19 mouse cellular contexts compared by ENCODE assay signal in the genomic region with DNA sequence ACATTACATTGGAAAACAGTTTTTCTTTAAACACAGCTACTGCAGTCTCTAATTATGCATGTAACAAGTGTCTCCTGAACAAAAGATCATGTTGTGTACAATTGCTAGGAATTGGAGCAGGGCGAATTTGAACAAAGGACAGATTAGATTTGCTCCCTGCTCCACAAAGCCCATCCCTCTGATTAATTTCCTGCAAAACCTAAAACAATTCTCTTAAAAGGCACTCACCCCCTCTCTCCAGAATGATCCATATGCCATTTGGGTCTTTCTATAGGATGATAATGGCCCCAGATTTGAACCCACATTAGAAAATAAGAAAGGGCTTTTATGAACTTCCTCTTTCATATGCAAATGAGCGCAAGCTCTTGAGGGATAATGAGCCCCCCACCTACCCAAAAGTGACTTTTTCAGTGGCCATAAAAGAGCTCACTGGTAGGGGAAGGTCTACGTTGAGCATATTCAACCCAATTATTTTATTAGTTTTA. TPM values are rescaled to one million over a fixed set of nuclear protein-coding genes. Genes with fewer than 3 reads are reported as not detected.
DNase-seq lines count a peak whose midpoint lies in the region; ATAC-seq lines count a peak whose summit lies in the region.
"Had no signal": no experiment of that assay in that cellular context is flagged by ENCODE, and none has a peak within 500 bp of the region (broad histone marks: within the 10 kb centered on the region; RNA-seq: fewer than 3 reads in every experiment).

No protein-coding gene starts in this region.

- H3K4me2 ChIP-seq in hindbrain, embryonic 11.5 days (replicated peaks; ENCODE audit: low read depth, low read length) = no peak overlapping the region
- H3K4me2 ChIP-seq in hindbrain, embryonic 13.5 days = no peak overlapping the region
- H3K4me2 ChIP-seq in forebrain, embryonic 12.5 days = no peak overlapping the region
- H3K4me2 ChIP-seq in midbrain, embryonic 13.5 days (replicated peaks) = no peak overlapping the region
- H3K4me2 ChIP-seq: embryonic facial prominence, embryonic 12.5 days; limb, embryonic 13.5 days had no signal

- no peaks in the 10 kb centered on the region for H3K9me3 ChIP-seq in hindbrain, embryonic 11.5 days (ENCODE audit: control insufficient read depth, low read length)
- H3K9me3 ChIP-seq in hindbrain, embryonic 13.5 days = 0 out of 2 replicates have a peak, but pooled peaks cover 3% of the 10 kb centered on the region
- peaks cover 9% of the 10 kb centered on the region for H3K9me3 ChIP-seq in forebrain, embryonic 12.5 days
- H3K9me3 ChIP-seq in midbrain, embryonic 13.5 days = 0 out of 2 replicates have a peak, but pooled peaks cover 4% of the 10 kb centered on the region
- H3K9me3 ChIP-seq: embryonic facial prominence, embryonic 12.5 days; heart, embryonic 10.5 days; limb, embryonic 13.5 days had no signal

- ATAC-seq in hindbrain, embryonic 11.5 days (ENCODE audit: low FRiP score) = peak; percentile 86
- no peak; the same call in 1 of the 2 replicates for ATAC-seq in hindbrain, embryonic 13.5 days (ENCODE audit: low FRiP score)
- peak; percentile 89 for ATAC-seq in forebrain, embryonic 12.5 days (ENCODE audit: low FRiP score)
- ATAC-seq in midbrain, embryonic 13.5 days = peak; percentile 73
- ATAC-seq: intestine, embryonic 16.5 days had no signal

- H3K9ac ChIP-seq in hindbrain, embryonic 11.5 days (ENCODE audit: low read depth, low read length) = no peak overlapping the region
- H3K9ac ChIP-seq in hindbrain, embryonic 13.5 days = no peak overlapping the region
- no peak overlapping the region for H3K9ac ChIP-seq in forebrain, embryonic 12.5 days
- no peak overlapping the region for H3K9ac ChIP-seq in midbrain, embryonic 13.5 days (replicated peaks)
- H3K9ac ChIP-seq: embryonic facial prominence, embryonic 12.5 days; limb, embryonic 13.5 days had no signal

- H3K27ac ChIP-seq in hindbrain, embryonic 11.5 days (ENCODE audit: low read depth, low read length) = no peak overlapping the region
- H3K27ac ChIP-seq in hindbrain, embryonic 13.5 days = no peak overlapping the region
- H3K27ac ChIP-seq in forebrain, embryonic 12.5 days = no peak overlapping the region
- no peak overlapping the region for H3K27ac ChIP-seq in midbrain, embryonic 13.5 days
- H3K27ac ChIP-seq: embryonic facial prominence, embryonic 12.5 days; heart, embryonic 10.5 days; kidney, postnatal 0 days; limb, embryonic 13.5 days had no signal

- 28% methylated on average over 3 of the region's 3 CpGs for WGBS in hindbrain, embryonic 11.5 days
- WGBS in hindbrain, embryonic 13.5 days = 11% methylated on average over 3 of the region's 3 CpGs
- 5% methylated on average over 3 of the region's 3 CpGs for WGBS in forebrain, embryonic 12.5 days
- WGBS in midbrain, embryonic 13.5 days = 6% methylated on average over 3 of the region's 3 CpGs

- H3K27me3 ChIP-seq in hindbrain, embryonic 11.5 days (ENCODE audit: control insufficient read depth, insufficient read depth, low read length) = no peaks in the 10 kb centered on the region
- H3K27me3 ChIP-seq in hindbrain, embryonic 13.5 days = peaks cover 32% of the 10 kb centered on the region
- H3K27me3 ChIP-seq in forebrain, embryonic 12.5 days = peaks cover 88% of the 10 kb centered on the region
- H3K27me3 ChIP-seq in midbrain, embryonic 13.5 days = peaks cover 33% of the 10 kb centered on the region
- H3K27me3 ChIP-seq: embryonic facial prominence, embryonic 12.5 days; limb, embryonic 13.5 days had no signal

- DNase-seq in hindbrain, embryonic 11.5 days (ENCODE audit: low spot score) = no peak
- DNase-seq in brain, adult 2 months (ENCODE audit: low read depth, low spot score) = peak; percentile 21
- no peak for DNase-seq in urinary bladder, postnatal 14 days (ENCODE audit: low spot score)
- DNase-seq in adrenal gland, adult (ENCODE audit: inconsistent age in 2 of 2, low spot score in 1 of 2) = no peak
- no peak for DNase-seq in urinary bladder, postnatal 25 days (ENCODE audit: low spot score)
- DNase-seq: adrenal gland, adult 2 months; cerebellum, adult 9-10 months; gastrocnemius, postnatal 10 days; heart, postnatal 14 days; lung, postnatal 36 days; right cerebral cortex, postnatal 25 days had no signal

- H3K36me3 ChIP-seq in hindbrain, embryonic 11.5 days (ENCODE audit: control insufficient read depth, insufficient read depth, low read length) = no peaks in the 10 kb centered on the region
- H3K36me3 ChIP-seq in hindbrain, embryonic 13.5 days = no peaks in the 10 kb centered on the region; the same call in 1 of the 2 replicates
- no peaks in the 10 kb centered on the region for H3K36me3 ChIP-seq in forebrain, embryonic 12.5 days (replicated peaks)
- no peaks in the 10 kb centered on the region for H3K36me3 ChIP-seq in midbrain, embryonic 13.5 days
- H3K36me3 ChIP-seq: embryonic facial prominence, embryonic 12.5 days; heart, embryonic 10.5 days; limb, embryonic 13.5 days had no signal

- peaks cover 8% of the 10 kb centered on the region for H3K4me1 ChIP-seq in hindbrain, embryonic 11.5 days (replicated peaks; ENCODE audit: control insufficient read depth, insufficient read depth, low read length)
- H3K4me1 ChIP-seq in hindbrain, embryonic 13.5 days (replicated peaks) = peaks cover 17% of the 10 kb centered on the region
- H3K4me1 ChIP-seq in forebrain, embryonic 12.5 days = peaks cover 24% of the 10 kb centered on the region
- peaks cover 28% of the 10 kb centered on the region for H3K4me1 ChIP-seq in midbrain, embryonic 13.5 days (replicated peaks)
- H3K4me1 ChIP-seq: embryonic facial prominence, embryonic 12.5 days; heart, embryonic 10.5 days; limb, embryonic 13.5 days had no signal

- no peak overlapping the region for H3K4me3 ChIP-seq in hindbrain, embryonic 11.5 days (ENCODE audit: low read depth, low read length)
- H3K4me3 ChIP-seq in hindbrain, embryonic 13.5 days = no peak overlapping the region
- no peak overlapping the region for H3K4me3 ChIP-seq in forebrain, embryonic 12.5 days (replicated peaks)
- H3K4me3 ChIP-seq in midbrain, embryonic 13.5 days (replicated peaks) = no peak overlapping the region
- H3K4me3 ChIP-seq: embryonic facial prominence, embryonic 12.5 days; heart, embryonic 10.5 days; limb, embryonic 13.5 days had no signal

RNA-seq across cellular contexts. Expression of a gene that starts 54.8 kb away (rescaled TPM):
- polyA plus RNA-seq in hindbrain, embryonic 11.5 days (2014; fragmentation: Nextera tagmentation; extraction: Ambion mirVana) = 88.8 and 93.7 TPM in 2 replicates
- 98.6 and 99.7 TPM in 2 replicates for polyA plus RNA-seq in hindbrain, embryonic 13.5 days (2015; fragmentation: Nextera tagmentation; extraction: Ambion mirVana)
- 84.0 and 87.5 TPM in 2 replicates for polyA plus RNA-seq in forebrain, embryonic 12.5 days (2016; fragmentation: Nextera tagmentation; extraction: Ambion mirVana)
- 100 and 102 TPM in 2 replicates for polyA plus RNA-seq in midbrain, embryonic 13.5 days (2015; fragmentation: Nextera tagmentation; extraction: Ambion mirVana)

RNA-seq across cellular contexts. Expression of a gene that starts 54.8 kb away (rescaled TPM):
- 25.4 and 26.6 TPM in 2 replicates for polyA plus RNA-seq in hindbrain, embryonic 11.5 days (2014; fragmentation: Nextera tagmentation; extraction: Ambion mirVana)
- 13.1 and 14.9 TPM in 2 replicates for polyA plus RNA-seq in hindbrain, embryonic 13.5 days (2015; fragmentation: Nextera tagmentation; extraction: Ambion mirVana)
- 20.7 and 22.6 TPM in 2 replicates for polyA plus RNA-seq in forebrain, embryonic 12.5 days (2016; fragmentation: Nextera tagmentation; extraction: Ambion mirVana)
- polyA plus RNA-seq in midbrain, embryonic 13.5 days (2015; fragmentation: Nextera tagmentation; extraction: Ambion mirVana) = 14.1 and 16.4 TPM in 2 replicates
